Mouse (Mus musculus): ENCODE results near the gene Caml.

- TF ChIP-seq CTCF (IDR thresholded peaks at IDR 0.05; ENCODE audit: extremely low read depth, insufficient read depth, insufficient read length, insufficient replicate concordance): no peak
- no peak for TF ChIP-seq POLR2A (IDR thresholded peaks at IDR 0.05; ENCODE audit: low read depth, low read length)
Measured at GRCm38 (mm10) chr13:55677364-55677763, 54.6 kb downstream of the Caml start.

Data from spleen, adult 2 months (tissue).